Mouse (Mus musculus): ENCODE results near the gene Rnf157.

Gene Rnf157

DNA sequence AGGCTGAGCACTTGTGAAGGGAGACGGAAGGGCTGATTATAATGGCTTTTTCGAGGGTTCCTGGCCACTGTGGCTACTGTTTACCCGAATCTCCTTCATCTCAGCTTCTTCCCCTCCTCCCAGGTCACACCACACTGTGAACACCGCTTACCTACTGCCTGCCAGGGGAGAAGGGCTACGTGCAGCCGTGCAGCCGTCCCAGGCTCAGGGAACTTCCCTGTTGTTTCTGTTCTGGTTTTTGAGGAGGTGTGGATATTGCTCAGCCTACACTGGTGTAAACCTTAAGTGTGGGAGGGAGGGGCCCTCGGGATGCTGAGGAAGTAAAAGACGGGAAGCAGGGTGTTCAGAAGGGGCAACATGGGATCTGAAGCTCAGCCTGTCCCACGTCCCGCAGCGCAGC, 75.8 kb downstream of the Rnf157 start:
- no peak for DNase-seq (ENCODE audit: low read depth, low spot score)

DNA sequence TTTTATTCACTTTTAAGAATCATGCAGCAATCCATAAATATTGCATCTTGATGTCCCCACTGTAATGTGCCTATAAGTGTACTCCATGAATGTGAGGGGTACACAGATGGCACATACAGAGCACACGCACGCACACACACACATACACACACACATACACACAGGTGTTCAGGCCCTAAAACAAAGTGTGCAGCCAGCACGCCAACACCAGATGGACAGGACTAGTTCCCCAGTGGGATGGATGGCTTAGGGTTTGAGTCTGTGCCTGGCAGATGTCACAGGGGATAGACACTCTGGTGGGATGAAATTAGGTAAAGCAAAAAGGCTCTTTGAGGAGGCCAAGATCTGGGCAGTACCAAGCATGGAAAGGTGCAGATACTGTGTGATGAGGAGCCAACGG, 76.4 kb downstream of the Rnf157 start:
- DNase-seq (ENCODE audit: low read depth, low spot score): no peak

DNA sequence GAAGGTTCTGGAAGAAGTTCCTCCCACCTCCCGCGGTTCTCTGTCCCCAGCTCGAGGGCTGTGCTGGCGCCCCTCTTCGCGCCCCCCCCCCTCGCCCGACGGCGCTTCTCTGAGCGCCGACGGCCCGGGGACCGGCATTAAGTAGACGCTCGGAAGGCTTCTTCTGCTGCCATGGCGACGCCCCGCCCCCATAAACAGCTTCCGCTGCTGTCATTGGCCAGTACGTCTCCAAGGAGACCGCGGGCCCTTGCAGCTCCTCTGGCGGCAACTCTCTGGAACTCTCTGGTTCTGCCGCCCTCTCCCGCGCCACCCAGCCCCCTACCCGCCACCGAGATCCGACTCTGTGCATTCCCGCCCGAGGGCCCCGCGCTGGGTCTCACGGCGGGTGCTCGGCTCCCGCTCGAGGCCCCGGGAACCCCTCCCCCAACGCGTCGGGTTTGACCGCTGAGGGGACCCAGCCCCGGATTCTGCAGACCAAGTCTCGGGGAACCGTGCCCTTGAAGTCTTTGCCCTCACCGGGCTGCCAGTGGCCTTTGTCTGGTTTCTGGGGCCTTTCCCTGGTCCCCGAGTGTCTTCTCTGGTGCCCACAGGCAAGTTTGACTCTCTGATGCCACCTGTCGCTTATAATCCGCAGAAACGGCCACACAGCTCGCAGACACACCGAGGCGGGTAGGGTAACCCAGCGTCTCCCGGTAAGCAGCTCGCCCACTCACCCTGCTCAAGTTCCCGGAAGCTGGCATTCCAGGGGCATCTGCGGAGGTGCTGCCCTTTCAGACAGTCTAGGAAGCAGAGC, 77.4 kb downstream of the Rnf157 start, which contains the start of gene Foxj1:
Gene Foxj1 (minus strand): TSS at position 156 of the 793 bp plus-strand sequence.
- peak; percentile 86 for DNase-seq (ENCODE audit: low read depth, low spot score)

DNA sequence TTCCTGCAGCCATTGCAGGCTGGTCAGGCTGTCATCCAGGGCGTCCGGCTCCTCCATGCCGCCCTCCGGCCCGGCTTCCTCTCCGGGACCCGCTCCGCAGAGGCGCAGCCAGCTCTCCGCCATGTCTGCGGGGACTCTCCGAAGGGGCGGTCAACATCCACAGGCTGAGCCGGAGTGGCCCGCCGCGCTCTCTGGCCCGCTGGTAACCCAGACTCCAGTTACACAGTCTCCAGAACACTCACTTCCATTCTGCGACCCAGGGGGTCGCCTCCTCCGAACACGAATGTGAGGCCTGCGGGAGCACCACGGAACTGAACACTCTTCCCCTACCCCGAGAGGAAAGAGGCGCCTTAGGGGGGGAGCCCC, 78.4 kb downstream of the Rnf157 start:
- DNase-seq (ENCODE audit: low read depth, low spot score): no peak

DNA sequence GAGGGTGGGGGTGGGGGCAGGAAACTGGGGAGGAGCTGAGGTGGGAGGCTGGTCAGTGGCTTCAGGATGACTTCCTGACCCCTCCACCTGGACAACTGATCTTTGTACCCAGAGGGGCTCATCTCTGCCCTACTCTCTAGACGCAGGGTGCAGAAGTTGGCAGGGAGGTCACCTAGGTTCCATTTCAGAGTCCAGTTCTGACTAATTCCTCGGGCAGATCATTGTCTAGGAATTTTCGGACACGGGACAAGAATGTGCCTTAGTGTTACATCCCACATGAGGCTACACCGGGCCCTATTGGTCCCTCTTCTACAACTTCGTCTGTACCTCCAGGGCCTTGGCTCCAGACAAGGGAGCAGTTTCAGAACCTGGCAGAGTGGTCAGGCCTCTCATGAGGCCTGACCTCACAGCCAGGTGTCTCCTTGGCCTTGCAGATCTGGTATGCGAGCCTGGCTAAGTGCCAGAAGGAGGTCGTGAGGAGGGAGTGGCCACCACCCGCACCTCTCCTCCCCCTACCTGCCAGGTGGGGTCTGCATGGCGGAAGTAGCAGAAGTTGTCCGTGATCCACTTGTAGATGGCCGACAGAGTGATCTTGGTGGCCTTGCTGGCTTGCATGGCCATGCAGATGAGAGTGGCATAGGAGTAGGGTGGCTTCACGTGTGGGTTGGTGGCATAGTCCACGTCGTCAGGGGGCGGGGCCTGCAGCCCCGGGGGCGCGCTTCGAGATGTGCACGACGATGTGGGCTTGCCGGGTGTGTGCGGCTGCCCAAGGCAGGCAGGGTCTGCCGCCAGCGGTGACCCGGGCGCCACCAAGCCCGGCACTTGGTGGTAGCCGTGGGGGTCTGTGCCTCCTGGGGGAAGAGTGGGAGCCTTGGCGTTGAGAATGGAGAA, 79.1 kb downstream of the Rnf157 start:
- no peak for DNase-seq (ENCODE audit: low read depth, low spot score)

DNA sequence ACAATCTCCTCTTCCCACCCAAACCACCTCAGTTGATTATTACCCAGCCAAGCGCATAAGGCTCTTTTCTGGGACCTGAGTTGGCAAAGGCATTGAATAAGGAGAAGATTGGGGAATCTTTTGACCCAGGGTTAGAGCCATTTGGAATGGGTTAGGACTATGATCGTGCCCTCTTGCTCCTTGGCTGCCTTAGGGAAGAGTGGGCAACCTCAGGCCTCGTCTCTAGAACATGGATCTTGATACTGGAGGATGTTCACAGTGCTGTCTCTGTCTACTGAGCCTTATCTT, 79.9 kb downstream of the Rnf157 start:
- DNase-seq (ENCODE audit: low read depth, low spot score): no peak

DNA sequence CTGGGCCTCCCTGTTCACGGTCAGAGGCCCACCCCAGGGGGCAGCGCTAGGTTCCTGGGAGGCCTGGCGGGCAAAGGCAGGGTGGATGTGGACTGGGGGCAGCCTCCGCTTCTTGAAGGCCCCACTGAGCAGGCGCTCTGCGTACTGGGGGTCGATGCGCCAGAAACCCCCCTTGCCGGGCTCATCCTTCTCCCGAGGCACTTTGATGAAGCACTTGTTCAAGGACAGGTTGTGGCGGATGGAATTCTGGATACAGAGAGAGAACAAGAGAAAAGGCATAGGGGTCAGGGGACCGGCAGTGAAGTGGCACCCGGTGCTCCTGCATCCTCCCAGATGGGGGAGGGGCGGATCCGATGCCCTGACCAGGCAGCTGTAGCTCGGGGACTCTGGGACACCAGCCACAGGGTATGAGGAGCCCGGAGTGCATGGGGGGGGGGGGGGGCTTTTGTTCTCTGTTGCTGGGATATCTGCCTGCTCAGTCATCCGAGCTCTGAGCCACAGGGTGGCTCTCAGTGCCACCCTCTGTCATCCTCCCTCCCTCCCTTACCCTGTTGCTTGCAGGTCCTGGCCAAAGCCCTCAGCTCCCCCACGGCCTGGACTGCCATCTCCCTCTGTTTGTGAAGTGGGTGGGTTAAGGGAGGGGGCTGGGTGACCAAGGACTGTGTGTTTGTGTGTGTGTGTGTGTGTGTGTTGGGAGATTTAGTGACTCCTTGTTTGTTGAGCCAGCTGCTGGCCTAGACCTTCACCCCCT, 80.4 kb downstream of the Rnf157 start:
- no peak for DNase-seq (ENCODE audit: low read depth, low spot score)

DNA sequence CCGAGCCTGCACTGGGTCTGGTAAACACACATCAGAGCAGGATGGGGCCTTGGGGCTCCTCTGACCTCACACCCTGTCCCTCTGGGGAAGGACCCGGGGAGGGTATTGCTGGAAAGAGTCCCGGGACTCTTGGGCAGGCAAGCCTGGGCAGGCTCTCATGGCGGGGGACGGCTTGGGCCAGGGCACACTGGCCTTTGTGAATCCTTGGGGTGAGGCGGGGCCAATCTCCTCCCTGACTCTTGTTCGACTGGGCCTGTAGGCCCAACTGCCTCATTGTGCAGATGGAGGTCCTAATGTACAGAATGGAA, 82.7 kb downstream of the Rnf157 start:
- no peak for DNase-seq (ENCODE audit: low read depth, low spot score)

DNA sequence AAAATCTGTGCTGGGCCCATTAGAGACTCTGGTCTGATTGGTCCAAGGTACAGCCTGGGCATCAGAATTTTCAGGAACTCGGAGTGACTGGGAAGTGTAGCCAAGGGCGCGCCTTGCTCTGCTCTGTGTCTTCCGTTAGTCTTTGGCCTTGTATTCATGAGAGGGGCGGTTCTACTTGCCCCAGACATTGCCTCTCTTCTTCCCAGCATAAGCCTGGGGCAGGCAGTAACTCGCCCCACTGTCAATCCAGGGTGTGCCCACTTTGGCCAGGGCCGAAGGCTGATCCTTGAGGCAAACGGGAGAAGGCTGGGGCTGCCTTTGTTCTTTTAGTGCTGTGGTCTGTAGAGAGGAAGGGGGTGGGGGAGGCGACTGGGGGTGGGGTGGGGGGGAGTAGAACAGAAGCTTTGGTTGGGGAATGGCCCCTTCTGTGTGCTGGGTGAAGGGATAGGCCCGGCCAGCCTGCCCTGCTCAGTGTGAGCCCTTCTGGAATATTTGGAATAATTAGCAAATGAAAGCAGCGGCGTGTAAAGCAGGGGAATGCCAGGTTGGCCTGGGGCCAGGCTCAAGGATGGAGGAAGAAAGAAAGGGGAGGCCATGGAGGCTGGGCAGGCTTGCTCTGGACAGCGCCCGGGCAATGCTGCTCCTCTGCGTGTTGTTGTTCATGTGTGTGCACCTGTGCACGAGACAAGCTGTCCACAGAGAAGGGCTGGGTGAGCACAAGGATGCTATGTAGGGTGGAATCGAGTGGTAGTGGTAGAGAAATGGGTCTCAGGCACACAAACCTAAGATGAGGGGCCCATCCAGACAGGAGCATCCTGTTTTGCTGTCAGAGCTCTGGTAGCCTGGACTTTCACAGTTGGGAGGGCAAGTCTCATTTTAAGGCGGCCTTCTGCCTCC, 83.3 kb downstream of the Rnf157 start:
- DNase-seq (ENCODE audit: low read depth, low spot score): no peak

DNA sequence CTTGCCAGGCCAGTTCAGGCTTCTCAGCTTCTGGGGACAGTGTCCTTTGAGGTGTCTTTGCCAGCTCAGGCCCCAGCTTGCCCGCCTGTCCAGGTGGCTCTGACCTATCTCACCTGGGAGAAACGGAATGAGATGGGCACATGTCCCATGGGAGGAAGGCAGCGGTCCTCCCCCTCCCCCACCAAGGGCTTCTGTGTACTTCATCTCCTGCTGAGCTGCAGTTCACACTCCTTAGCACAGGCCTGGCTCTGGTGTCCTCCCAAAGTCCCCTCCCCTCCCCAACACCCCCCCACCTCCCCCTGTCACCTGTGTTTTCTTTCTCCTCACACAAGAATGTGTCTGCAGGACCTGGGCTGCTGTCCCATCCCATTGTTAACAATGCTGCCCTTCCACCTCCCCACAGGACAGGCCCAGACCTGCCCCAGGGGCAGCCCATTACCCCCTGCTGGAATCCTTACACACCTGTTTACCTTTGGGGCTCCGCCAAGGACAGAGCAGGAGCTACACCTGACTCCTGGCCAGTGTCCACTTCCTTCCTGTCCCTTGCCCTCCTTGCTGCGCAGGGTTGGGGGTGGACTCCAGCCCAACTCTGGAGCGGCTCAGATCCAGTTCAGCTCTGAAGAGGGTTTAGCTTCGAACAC, 85.7 kb downstream of the Rnf157 start:
- no peak for DNase-seq (ENCODE audit: low read depth, low spot score)

DNA sequence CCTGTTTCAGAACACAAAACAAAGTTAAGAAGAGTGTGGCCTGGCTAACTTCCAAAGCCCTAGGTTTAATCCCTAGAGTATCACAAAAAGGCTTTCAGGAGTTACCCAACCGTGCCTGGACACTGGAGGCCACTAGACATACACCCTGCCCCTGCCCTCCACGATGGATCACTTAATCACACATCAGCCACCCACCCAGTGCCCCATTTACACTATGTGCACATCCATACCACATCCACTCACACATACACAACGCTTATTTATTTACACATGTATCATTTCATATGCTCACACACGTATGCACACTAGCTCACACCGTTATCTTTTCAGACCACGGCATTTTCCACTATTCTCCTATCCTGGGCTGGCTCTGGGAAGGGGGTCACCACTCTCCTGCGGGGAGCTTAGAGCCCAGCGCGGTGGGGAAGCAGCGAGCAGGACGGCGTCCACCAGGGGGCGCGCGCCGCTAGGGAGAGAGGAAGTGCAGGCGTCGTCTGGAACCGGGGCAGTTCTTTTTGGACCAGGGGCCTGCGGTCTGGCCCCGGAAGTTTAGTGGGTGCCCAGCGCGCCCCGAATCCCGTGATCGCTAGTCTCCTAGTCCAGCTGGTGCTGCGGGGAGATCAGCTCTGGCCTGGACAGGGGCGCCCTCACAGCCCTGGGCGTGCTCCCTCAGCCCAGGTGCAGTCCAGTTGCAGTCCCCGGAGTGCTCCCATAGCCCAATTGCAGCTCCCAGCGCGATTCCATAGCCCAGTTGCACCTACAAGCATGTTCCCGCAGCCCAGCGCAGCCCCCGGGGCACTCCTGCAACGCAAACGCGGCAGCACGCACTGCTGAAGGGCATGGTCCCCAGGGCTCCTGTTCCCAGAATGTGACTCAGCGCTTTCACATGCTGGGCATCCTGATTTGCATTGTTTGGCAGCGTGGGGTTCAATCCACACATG, 93.8 kb downstream of the Rnf157 start:
- no peak for DNase-seq (ENCODE audit: low read depth, low spot score)

DNA sequence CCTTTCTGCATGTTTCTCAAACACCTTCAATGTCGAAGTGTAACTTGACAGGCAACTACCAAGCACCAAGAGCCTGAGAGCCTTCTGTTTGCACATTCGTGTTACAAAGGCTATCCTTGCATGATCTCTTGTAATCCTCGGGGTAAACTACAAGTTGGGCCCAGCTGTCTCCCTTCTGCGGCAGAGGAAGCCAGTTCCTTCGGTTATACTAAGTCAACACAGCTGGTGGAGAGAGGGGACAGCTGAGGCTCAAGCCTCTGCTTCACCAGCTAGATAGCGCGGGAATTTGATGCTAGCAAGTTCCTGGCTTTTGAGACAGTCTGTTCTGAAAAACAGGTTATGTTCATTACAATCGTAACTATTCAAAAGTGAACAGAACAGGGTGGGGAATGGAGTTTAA, 100.5 kb downstream of the Rnf157 start:
- DNase-seq (ENCODE audit: low read depth, low spot score): no peak

DNA sequence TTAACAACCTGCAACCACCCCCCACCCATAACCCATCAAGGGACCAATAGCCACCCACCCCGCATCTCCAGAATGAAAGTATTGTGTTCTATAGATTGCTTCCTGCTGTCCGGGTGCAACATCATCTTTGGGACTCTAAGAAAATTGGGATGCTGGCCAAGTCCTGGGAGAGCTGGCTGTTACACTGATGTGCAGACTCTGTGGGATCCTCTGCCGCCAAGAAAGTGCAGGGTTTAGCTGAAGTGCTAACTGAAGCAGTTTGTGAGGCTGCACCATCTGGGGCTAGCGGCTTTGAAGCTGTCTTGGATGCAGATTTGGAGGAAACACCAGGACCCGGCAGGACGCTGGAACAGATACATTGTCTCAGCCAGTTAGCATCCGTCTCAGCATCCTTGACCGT, 101.7 kb downstream of the Rnf157 start:
- no peak for DNase-seq (ENCODE audit: low read depth, low spot score)

DNA sequence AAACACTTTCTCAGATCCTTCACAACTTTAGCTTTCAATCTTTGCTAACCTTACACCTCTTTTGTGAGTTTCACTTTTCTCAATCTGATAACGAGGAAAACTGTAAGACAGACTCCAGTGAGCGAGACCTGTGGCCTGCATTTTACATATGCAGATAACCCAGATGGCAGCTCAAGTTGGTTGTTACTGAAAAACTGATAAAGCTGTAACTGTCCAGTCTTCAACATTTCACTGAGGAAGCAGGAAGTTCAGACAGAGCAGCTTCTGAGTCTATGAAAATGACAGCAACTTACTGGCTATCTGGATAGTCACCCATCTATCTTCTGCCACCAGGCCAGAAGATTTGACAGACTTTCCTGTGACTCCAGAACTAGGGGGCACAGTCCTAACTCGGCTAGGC, 103.2 kb downstream of the Rnf157 start:
- no peak for DNase-seq (ENCODE audit: low read depth, low spot score)

DNA sequence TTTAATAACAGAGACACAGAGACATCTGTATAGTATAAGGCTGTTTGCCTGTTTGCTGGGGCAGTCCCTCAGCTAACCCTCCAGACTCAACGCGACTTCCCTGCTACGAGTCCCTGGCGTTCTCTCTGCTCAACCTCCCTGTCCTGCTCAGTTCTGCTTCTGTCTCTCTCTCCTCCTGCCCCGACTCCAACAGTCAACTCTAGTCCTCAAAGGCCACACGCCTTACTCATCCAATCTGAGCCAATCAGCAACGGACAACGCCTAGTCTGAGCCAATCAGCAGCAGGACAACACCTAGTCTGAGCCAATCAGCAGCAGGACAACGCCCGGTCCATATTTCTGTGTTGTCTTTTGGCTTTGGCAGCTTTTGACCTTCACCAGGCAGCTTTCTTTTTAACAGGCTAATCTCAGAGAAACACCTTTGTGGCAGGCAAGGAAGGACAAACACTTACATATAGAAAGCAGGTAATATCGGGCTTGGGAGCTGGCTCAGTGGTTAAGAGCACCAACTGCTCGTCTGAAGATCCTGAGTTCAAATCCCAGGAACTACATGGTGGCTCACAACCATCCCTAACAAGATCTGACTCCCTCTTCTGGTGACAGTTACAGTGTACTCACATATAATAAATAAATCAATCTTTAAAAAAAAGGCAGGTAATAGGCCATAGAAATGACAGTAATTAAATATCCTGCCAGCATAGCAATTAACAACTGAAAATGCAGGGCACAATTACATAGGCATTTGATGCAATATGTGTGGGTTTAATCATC, 104.9 kb downstream of the Rnf157 start:
- no peak for DNase-seq (ENCODE audit: low read depth, low spot score)

DNA sequence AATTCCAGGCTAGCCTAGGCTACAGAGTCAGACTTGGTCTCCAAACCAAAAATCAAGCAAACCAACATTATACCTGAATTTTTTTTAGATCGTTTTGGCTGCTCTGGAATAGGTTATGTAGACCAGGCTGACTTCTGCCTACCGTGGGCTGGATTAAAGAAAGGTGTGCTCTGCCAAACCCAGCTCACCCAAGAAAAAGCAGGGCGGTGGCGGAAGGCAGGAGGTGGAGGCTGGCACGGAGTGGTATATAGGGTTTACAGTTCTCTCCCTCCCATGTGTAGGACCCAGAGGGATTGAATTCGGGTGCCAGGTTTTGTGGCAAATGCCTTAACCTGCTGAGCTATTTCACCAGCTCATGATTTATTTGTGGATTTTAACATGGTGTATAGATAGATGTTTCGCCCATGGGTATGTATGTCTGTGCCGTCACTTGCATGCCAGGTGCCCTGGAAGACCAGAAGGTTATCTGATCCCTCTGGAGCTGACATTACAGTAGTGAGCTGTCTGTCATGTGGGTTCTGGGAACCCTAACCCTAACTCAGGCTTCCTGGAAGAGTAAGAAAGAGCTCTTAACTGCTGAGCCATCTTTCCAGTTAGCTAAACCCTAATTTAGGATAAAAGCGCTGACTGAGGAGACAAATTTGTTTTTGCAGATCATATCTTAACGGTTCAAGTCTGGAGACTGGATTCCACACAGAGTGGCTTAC, 105.7 kb downstream of the Rnf157 start, which contains the start of gene Exoc7:
Gene Exoc7 (minus strand): TSS at position 215 of the 707 bp plus-strand sequence.
- DNase-seq (ENCODE audit: low read depth, low spot score): no peak

DNA sequence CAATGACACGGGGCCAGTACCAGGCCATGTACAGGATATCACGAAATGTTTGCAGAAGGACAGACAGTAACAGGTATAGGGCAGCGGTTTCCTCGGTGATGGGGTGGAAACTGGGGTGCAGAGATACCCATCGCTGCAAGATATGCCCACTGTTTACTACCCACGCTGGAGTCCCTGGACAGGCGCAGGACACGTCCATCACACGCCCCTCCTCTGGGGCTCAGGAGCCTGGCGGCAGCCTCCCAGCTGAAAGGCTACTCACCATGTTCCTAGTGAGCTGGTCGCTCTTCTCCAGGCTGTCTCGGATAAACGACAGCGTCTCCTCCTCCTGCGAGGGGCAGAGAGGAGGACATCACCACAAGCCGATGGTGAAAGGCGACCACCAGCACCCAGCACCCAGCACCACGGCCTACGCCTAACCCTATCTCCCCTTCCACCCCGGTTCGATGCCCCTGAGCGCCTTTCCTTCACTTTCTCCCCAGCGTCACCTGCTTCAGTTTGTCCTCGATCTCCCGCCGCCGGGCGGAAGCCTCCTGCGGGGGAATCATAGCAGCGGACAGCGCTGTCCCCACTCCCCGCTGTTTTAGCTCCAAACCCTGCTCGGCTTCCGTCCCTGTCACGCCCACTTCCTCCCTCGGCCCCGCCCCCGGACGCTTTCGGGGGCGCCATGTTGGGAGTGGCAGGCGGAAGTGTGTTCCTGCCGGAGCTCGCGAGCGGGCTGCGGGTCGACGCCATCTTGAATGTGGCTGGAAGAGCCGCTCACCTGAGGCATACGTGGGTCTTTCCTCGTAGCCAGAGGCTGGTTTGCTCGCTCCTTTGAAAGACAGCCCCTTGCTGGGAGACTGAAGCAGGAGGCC, 106.5 kb downstream of the Rnf157 start:
- peak; percentile 85 for DNase-seq (ENCODE audit: low read depth, low spot score)

Data from brain, embryonic 18.5 days (tissue).